ENCODE assay signal across 11 mouse cellular contexts in the genomic region with DNA sequence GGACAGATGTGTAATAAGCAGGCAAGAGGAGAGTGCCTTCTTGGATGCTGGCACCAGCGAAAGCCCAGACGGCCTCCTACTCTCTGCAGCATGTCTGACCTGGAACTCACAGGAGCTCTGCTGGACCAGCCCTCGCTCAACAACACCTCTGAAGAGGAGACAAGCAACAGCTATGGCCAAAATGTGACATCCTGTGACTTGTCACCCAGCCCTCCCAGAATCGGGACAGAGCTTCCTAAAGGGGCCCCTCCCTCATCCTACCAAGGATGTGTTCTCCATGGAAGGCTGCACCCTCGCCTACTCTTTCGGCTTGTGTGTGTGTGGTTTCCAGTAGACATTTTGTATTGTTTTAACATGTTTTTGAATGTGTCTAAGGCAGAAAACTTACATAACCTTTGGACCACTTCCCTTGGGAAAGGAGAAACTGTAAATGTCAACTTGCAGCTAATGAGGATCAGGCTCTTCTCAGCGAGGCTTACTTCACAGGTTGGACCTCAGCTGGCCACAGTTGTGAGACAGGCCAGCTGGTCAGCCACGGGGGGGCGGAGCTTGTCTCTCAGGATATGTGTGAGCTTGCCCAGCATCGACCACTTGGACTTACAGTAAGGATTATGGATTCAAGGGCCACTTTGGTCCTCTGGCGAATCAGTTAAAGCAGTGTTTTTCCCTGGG.
DNase-seq lines count a peak whose midpoint lies in the region; ATAC-seq and TF ChIP-seq lines count a peak whose summit lies in the region.
"Had no signal": no experiment of that assay in that cellular context is flagged by ENCODE, and none has a peak within 500 bp of the region (broad histone marks: within the 10 kb centered on the region; RNA-seq: fewer than 3 reads in every experiment).

No protein-coding gene starts in this region.

- 0 out of 2 replicates have a peak overlapping the region, but pooled peaks have one; percentile 7 for H3K27ac ChIP-seq in heart, adult 2 months
- no peak overlapping the region for H3K27ac ChIP-seq in heart, embryonic 11.5 days (ENCODE audit: low read depth, low read length)
- H3K27ac ChIP-seq in embryonic facial prominence, embryonic 10.5 days (replicated peaks): no peak overlapping the region
- no peak overlapping the region for H3K27ac ChIP-seq in kidney, embryonic 15.5 days
- H3K27ac ChIP-seq: forebrain, embryonic 12.5 days; liver, embryonic 15.5 days had no signal

- intact Hi-C loops in heart, adult 2 months (cut with DNase I): no loop called here

- no peaks in the 10 kb centered on the region for H3K27me3 ChIP-seq in heart, adult 2 months (ENCODE audit: control insufficient read depth, insufficient read depth, low read length)
- peaks cover 24% of the 10 kb centered on the region for H3K27me3 ChIP-seq in heart, embryonic 11.5 days (ENCODE audit: control insufficient read depth, insufficient read depth, low read length)
- no peaks in the 10 kb centered on the region for H3K27me3 ChIP-seq in embryonic facial prominence, embryonic 10.5 days (replicated peaks; ENCODE audit: low read depth, poor library complexity, severe bottlenecking)
- H3K27me3 ChIP-seq in kidney, embryonic 15.5 days: peaks cover 16% of the 10 kb centered on the region; the same call in 1 of the 2 replicates
- H3K27me3 ChIP-seq: forebrain, embryonic 12.5 days; liver, embryonic 15.5 days had no signal

- no peak overlapping the region for H3K4me2 ChIP-seq in heart, embryonic 11.5 days
- H3K4me2 ChIP-seq in kidney, embryonic 15.5 days: no peak overlapping the region
- H3K4me2 ChIP-seq: forebrain, embryonic 12.5 days; liver, embryonic 15.5 days had no signal

- no peaks in the 10 kb centered on the region for H3K79me2 ChIP-seq in heart, adult 2 months (replicated peaks; ENCODE audit: control insufficient read depth, insufficient read depth, low read length)

- no peaks in the 10 kb centered on the region for H3K4me1 ChIP-seq in heart, adult 2 months (ENCODE audit: control insufficient read depth, insufficient read depth, low read length)
- no peaks in the 10 kb centered on the region for H3K4me1 ChIP-seq in heart, embryonic 11.5 days (ENCODE audit: control insufficient read depth, insufficient read depth, low read length)
- 0 out of 2 replicates have a peak, but pooled peaks cover 7% of the 10 kb centered on the region for H3K4me1 ChIP-seq in embryonic facial prominence, embryonic 10.5 days
- H3K4me1 ChIP-seq in kidney, embryonic 15.5 days: peaks cover 15% of the 10 kb centered on the region; the same call in 1 of the 2 replicates
- H3K4me1 ChIP-seq: liver, embryonic 15.5 days had no signal

- no peaks in the 10 kb centered on the region for H3K36me3 ChIP-seq in heart, adult 2 months (ENCODE audit: control insufficient read depth, insufficient read depth, low read length)
- H3K36me3 ChIP-seq in heart, embryonic 11.5 days (ENCODE audit: control insufficient read depth, insufficient read depth, low read length): no peaks in the 10 kb centered on the region
- H3K36me3 ChIP-seq in embryonic facial prominence, embryonic 10.5 days (replicated peaks): no peaks in the 10 kb centered on the region
- no peaks in the 10 kb centered on the region for H3K36me3 ChIP-seq in kidney, embryonic 15.5 days
- H3K36me3 ChIP-seq: forebrain, embryonic 12.5 days; liver, embryonic 15.5 days had no signal

- H3K9me3 ChIP-seq in heart, embryonic 11.5 days (replicated peaks; ENCODE audit: control insufficient read depth, low read length): no peaks in the 10 kb centered on the region
- H3K9me3 ChIP-seq in embryonic facial prominence, embryonic 10.5 days: no peaks in the 10 kb centered on the region
- no peaks in the 10 kb centered on the region for H3K9me3 ChIP-seq in kidney, embryonic 15.5 days (replicated peaks)
- H3K9me3 ChIP-seq: forebrain, embryonic 12.5 days; liver, embryonic 15.5 days had no signal

- TF ChIP-seq POLR2A in heart, adult 2 months (IDR thresholded peaks at IDR 0.05; ENCODE audit: insufficient read depth, low read depth, low read length): no peak

- no peak overlapping the region for H3K9ac ChIP-seq in heart, adult 2 months (ENCODE audit: low read depth, low read length)
- no peak overlapping the region for H3K9ac ChIP-seq in heart, embryonic 11.5 days (ENCODE audit: low read depth, low read length)
- H3K9ac ChIP-seq in kidney, embryonic 15.5 days: no peak overlapping the region
- H3K9ac ChIP-seq: forebrain, embryonic 12.5 days; liver, embryonic 15.5 days had no signal

- no peak for TF ChIP-seq EP300 in heart, adult 2 months (IDR thresholded peaks at IDR 0.05; ENCODE audit: insufficient read depth, low read depth, low read length)

- H3K4me3 ChIP-seq in heart, adult 2 months: no peak overlapping the region
- no peak overlapping the region for H3K4me3 ChIP-seq in heart, embryonic 11.5 days (ENCODE audit: low read depth, low read length)
- no peak overlapping the region for H3K4me3 ChIP-seq in embryonic facial prominence, embryonic 10.5 days
- H3K4me3 ChIP-seq in kidney, embryonic 15.5 days (replicated peaks): no peak overlapping the region
- H3K4me3 ChIP-seq: forebrain, embryonic 12.5 days; liver, embryonic 15.5 days had no signal

- TF ChIP-seq CTCF in heart, adult 2 months (IDR thresholded peaks at IDR 0.05): no peak

- 45% methylated on average over 11 of the region's 11 CpGs for WGBS in heart, adult 2 months
- 52% methylated on average over 11 of the region's 11 CpGs for WGBS in heart, embryonic 11.5 days (ENCODE audit: insufficient replicate concordance)
- WGBS in embryonic facial prominence, embryonic 10.5 days: 78% methylated on average over 11 of the region's 11 CpGs
- 51% methylated on average over 11 of the region's 11 CpGs for WGBS in kidney, embryonic 15.5 days

- ATAC-seq in heart, embryonic 11.5 days (replicated peaks; ENCODE audit: insufficient number of reproducible peaks, low FRiP score, low TSS enrichment): no peak
- peak; percentile 75; the same call in 1 of the 2 replicates for ATAC-seq in kidney, embryonic 15.5 days (replicated peaks; ENCODE audit: low FRiP score)
- no peak for ATAC-seq in megakaryocyte-erythroid progenitor cell, adult 5-6 weeks (replicated peaks; ENCODE audit: low FRiP score, low TSS enrichment, poor library complexity, severe bottlenecking)
- ATAC-seq: CD4-positive, CD25-positive, alpha-beta regulatory T cell, adult 4 months had no signal

- peak; percentile 46 to 47 for DNase-seq in heart, adult 2 months
- DNase-seq in embryonic facial prominence, embryonic 10.5 days (ENCODE audit: low spot score): peak; percentile 24
- DNase-seq in lung, postnatal 25 days (ENCODE audit: low spot score): peak; percentile 31
- no peak for DNase-seq in natural killer cell, adult 2 months (ENCODE audit: low spot score in 2 of 2)
- no peak for DNase-seq in adrenal gland, postnatal 25 days

Comparison
In these comparisons a context has a peak if more than half of its experiments do, and no peak if none do; other contexts are left out.
1. DNase-seq: peak in heart, adult 2 months (2 of 2), embryonic facial prominence, embryonic 10.5 days (single experiment) and lung, postnatal 25 days (single experiment); none in natural killer cell, adult 2 months (0 of 2) and adrenal gland, postnatal 25 days (single experiment).